Mouse (Mus musculus) embryonic facial prominence, embryonic 15.5 days (tissue): Measurements from ENCODE around the gene Iqch. TPM values are rescaled to one million over a fixed set of nuclear protein-coding genes. Genes with fewer than 3 reads are reported as not detected.
A peak's percentile ranks its signal among the peaks of the same experiment; 100 is the strongest.

Experiments used
- ATAC-seq: fragments of 200-750 bp; cut with Nextera tagmentation; 2 replicates; pipeline ENCODE4 v1.8.0; 2017; ENCODE audit warnings: low read depth, moderate TSS enrichment; ENCODE audit not compliant: insufficient number of reproducible peaks, low FRiP score, low TSS enrichment
- H3K27ac ChIP-seq: fragments of 300-500 bp; sonication (generic); replicated peaks from 2 replicates; pipeline ENCODE4 v1.5.1; 2015; ENCODE audit warnings: mild to moderate bottlenecking, inconsistent platforms
- H3K27me3 ChIP-seq: fragments of 300-500 bp; sonication (generic); 2 replicates; pipeline ENCODE4 v1.6.1; 2015; ENCODE audit warnings: inconsistent platforms
- H3K36me3 ChIP-seq: fragments of 300-500 bp; sonication (generic); 2 replicates; pipeline ENCODE4 v1.6.1; 2015; ENCODE audit warnings: mild to moderate bottlenecking, inconsistent platforms
- H3K4me1 ChIP-seq: fragments of 300-500 bp; sonication (generic); 2 replicates; pipeline ENCODE4 v1.6.1; 2015; ENCODE audit warnings: inconsistent platforms
- H3K4me2 ChIP-seq: fragments of 300-500 bp; sonication (generic); replicated peaks from 2 replicates; pipeline ENCODE4 v1.6.1; 2015; ENCODE audit warnings: mild to moderate bottlenecking, inconsistent platforms
- H3K4me3 ChIP-seq: fragments of 300-500 bp; sonication (generic); replicated peaks from 2 replicates; pipeline ENCODE4 v1.5.1; 2015; ENCODE audit warnings: mild to moderate bottlenecking, inconsistent platforms
- H3K9ac ChIP-seq: fragments of 300-500 bp; sonication (generic); 2 replicates; pipeline ENCODE4 v1.6.1; 2015; ENCODE audit warnings: inconsistent platforms
- H3K9me3 ChIP-seq: fragments of 300-500 bp; sonication (generic); replicated peaks from 2 replicates; pipeline ENCODE4 v1.6.1; 2016; ENCODE audit warnings: inconsistent platforms
- WGBS: fragments of 180-500 bp; shearing (Covaris S2); methylation state at CpG from one replicate; pipeline ENCODE4 v1.1.7; 2015; 5-methylcytosine and 5-hydroxymethylcytosine counted together
- polyA plus RNA-seq: library from polyadenylated mRNA; unstranded; fragments of >200 nt; fragmentation: Nextera tagmentation; extraction: Ambion mirVana; gene quantifications from 2 replicates; pipeline ENCODE4 v1.2.1, GENCODE M21; 2015

Gene Iqch
- polyA plus RNA-seq, 1 experiment from 2014 or later = 0.60 TPM

- WGBS = 74% methylated on average over 6 of the region's 6 CpGs
- Histone ChIP-seq H3K9me3 (no peaks in the 10 kb centered on the region), H3K9ac (no peak overlapping the region), H3K27ac (no peak overlapping the region), H3K4me2 (no peak overlapping the region), H3K27me3 (no peaks in the 10 kb centered on the region), H3K4me1 (no peaks in the 10 kb centered on the region), H3K36me3 (no peaks in the 10 kb centered on the region), H3K4me3 (no peak overlapping the region)
- no peak for ATAC-seq
Observed at GRCm38 (mm10) chr9:63589209-63589608, 13.1 kb downstream of the Iqch start.

- Histone ChIP-seq H3K27ac (no peak overlapping the region), H3K36me3 (no peaks in the 10 kb centered on the region), H3K4me3 (no peak overlapping the region), H3K4me1 (no peaks in the 10 kb centered on the region), H3K4me2 (no peak overlapping the region), H3K9ac (no peak overlapping the region), H3K27me3 (no peaks in the 10 kb centered on the region), H3K9me3 (no peaks in the 10 kb centered on the region)
- WGBS = 88% methylated on average over 6 of the region's 6 CpGs
- no peak for ATAC-seq
Observed at GRCm38 (mm10) chr9:63585251-63585650, 17.0 kb downstream of the Iqch start.

GRCm38 (mm10) chr9:63581778-63582177 lies 20.5 kb downstream of the Iqch start:
- Histone ChIP-seq H3K9me3 (no peaks in the 10 kb centered on the region), H3K4me1 (no peaks in the 10 kb centered on the region), H3K9ac (no peak overlapping the region), H3K36me3 (no peaks in the 10 kb centered on the region), H3K27ac (no peak overlapping the region), H3K4me3 (no peak overlapping the region), H3K4me2 (no peak overlapping the region), H3K27me3 (0 out of 2 replicates have a peak, but pooled peaks cover 4% of the 10 kb centered on the region)
- 68% methylated on average over 4 of the region's 4 CpGs for WGBS
- no peak for ATAC-seq

- Histone ChIP-seq H3K4me3 (no peak overlapping the region), H3K9ac (no peak overlapping the region), H3K4me2 (no peak overlapping the region), H3K27ac (no peak overlapping the region), H3K4me1 (no peaks in the 10 kb centered on the region), H3K36me3 (no peaks in the 10 kb centered on the region), H3K27me3 (0 out of 2 replicates have a peak, but pooled peaks cover 4% of the 10 kb centered on the region), H3K9me3 (no peaks in the 10 kb centered on the region)
- 36% methylated on average over 2 of the region's 2 CpGs for WGBS
- no peak for ATAC-seq
Observed at GRCm38 (mm10) chr9:63580046-63580445, 22.2 kb downstream of the Iqch start.

DNA sequence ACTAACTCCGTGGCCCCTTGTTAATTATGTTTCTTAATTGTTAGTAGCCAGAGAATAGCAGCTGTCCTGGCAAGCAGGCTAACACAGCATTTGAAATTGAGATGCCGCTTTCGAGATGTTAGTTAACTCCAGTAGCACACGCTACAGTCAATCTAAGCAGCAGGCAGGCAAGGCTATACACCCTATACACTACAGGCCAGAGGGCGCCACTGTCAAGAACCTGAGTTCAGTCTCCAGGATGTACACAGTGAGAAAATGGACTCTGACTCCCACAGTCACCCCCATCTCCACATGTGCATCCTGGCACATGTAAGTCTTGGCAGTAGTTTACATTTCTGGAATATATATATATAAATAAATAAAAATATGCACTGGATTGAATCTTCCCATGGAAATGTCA lies 22.6 kb downstream of the Iqch start:
- ATAC-seq = no peak

DNA sequence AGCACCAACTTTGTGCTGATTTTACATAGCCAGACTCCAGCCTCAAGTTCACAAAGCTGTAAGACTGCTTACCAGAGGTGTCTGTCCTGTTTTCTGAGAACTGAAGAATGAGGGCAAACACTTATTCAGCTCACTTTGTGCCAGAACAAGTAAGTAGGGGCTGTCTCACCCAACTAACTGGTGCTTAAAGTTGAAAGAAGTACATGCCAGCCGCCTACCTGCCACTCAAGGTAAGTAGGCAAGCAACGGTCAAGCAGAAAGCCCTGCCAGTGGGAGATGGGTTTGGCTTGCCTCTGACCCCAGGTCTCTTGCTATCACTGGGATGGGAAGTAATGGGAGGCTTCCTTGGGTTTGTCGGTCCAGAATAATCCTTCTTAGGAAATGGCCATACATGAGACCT lies 24.8 kb downstream of the Iqch start:
- 84% methylated on average over 3 of the region's 3 CpGs for WGBS
- Histone ChIP-seq H3K4me3 (no peak overlapping the region), H3K4me1 (no peaks in the 10 kb centered on the region), H3K9me3 (no peaks in the 10 kb centered on the region), H3K36me3 (no peaks in the 10 kb centered on the region), H3K27me3 (peaks cover 7% of the 10 kb centered on the region), H3K27ac (no peak overlapping the region), H3K9ac (no peak overlapping the region), H3K4me2 (no peak overlapping the region)
- no peak for ATAC-seq

More for the DNA sequence above, 22.6 kb downstream of the Iqch start:
- Histone ChIP-seq H3K4me1 (no peaks in the 10 kb centered on the region), H3K36me3 (no peaks in the 10 kb centered on the region), H3K27ac (no peak overlapping the region), H3K27me3 (0 out of 2 replicates have a peak, but pooled peaks cover 4% of the 10 kb centered on the region), H3K4me2 (no peak overlapping the region), H3K9ac (no peak overlapping the region), H3K4me3 (no peak overlapping the region), H3K9me3 (no peaks in the 10 kb centered on the region)
- WGBS = 79% methylated on average over 5 of the region's 5 CpGs

DNA sequence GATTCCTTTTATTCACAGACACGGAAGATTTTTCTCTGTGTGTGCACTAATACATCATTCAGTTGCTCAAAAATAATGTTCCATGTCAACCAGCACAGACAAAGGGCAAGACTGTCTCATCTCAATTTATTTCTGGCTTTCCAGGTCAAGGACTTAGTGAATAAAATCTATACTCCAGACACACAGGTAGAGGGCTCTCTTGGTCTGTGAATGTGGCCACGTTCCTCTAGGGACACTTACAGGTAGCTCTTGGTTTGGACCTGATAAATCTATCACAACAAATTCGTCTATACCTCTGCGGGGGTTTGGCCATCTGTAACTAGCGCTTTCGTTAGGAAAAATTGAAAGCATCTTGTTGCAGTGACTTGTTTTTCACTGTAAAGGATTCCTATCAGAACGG lies 29.4 kb downstream of the Iqch start:
- Histone ChIP-seq H3K9ac (no peak overlapping the region), H3K9me3 (no peaks in the 10 kb centered on the region), H3K4me1 (peaks cover 17% of the 10 kb centered on the region), H3K4me2 (no peak overlapping the region), H3K4me3 (no peak overlapping the region), H3K27ac (no peak overlapping the region), H3K27me3 (peaks cover 8% of the 10 kb centered on the region), H3K36me3 (no peaks in the 10 kb centered on the region)
- no peak for ATAC-seq
- WGBS = 66% methylated on average over 7 of the region's 7 CpGs

DNA sequence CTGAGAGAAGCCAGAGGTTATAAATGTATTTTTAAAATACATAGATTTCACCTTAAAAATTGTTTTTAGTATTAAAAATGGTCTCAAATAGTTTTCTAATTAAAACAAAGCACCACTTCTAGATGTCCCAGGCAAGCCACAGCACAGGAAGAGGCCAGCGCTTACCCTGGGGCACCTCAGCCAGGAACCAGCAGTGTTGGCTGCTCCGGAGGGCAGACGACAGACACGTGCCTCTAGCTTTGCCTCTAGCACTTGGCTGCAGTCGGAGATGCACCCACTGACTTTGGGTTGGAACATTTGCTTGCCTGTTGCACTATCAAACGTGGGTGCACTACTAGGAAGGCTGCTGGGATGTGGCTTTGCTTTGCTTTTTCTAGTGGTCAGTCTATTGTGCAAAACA lies 30.4 kb downstream of the Iqch start:
- H3K4me2 ChIP-seq = no peak overlapping the region
- H3K9ac ChIP-seq = no peak overlapping the region
- H3K4me1 ChIP-seq = peaks cover 17% of the 10 kb centered on the region
- no peaks in the 10 kb centered on the region for H3K9me3 ChIP-seq
- peaks cover 8% of the 10 kb centered on the region for H3K27me3 ChIP-seq
- WGBS = 28% methylated on average over 6 of the region's 6 CpGs
- ATAC-seq = no peak
- H3K36me3 ChIP-seq = no peaks in the 10 kb centered on the region
- H3K27ac ChIP-seq = no peak overlapping the region
- no peak overlapping the region for H3K4me3 ChIP-seq

- Histone ChIP-seq H3K4me3 (no peak overlapping the region), H3K4me2 (peak overlapping the region; percentile 30; the same call in 1 of the 2 replicates), H3K27ac (no peak overlapping the region), H3K36me3 (no peaks in the 10 kb centered on the region), H3K9ac (no peak overlapping the region), H3K27me3 (peaks cover 8% of the 10 kb centered on the region), H3K9me3 (no peaks in the 10 kb centered on the region), H3K4me1 (peaks cover 17% of the 10 kb centered on the region)
- WGBS = 8% methylated on average over 8 of the region's 8 CpGs
- ATAC-seq = no peak
Observed at GRCm38 (mm10) chr9:63568808-63569207, 33.5 kb downstream of the Iqch start.

GRCm38 (mm10) chr9:63568314-63568713 lies 34.0 kb downstream of the Iqch start:
- 59% methylated on average over 6 of the region's 6 CpGs for WGBS
- H3K4me3 ChIP-seq = no peak overlapping the region
- ATAC-seq = no peak
- H3K4me2 ChIP-seq = peak overlapping the region; percentile 30; the same call in 1 of the 2 replicates
- H3K4me1 ChIP-seq = peaks cover 17% of the 10 kb centered on the region
- H3K9me3 ChIP-seq = no peaks in the 10 kb centered on the region
- no peak overlapping the region for H3K27ac ChIP-seq
- H3K9ac ChIP-seq = no peak overlapping the region
- peaks cover 8% of the 10 kb centered on the region; the same call in 1 of the 2 replicates for H3K27me3 ChIP-seq
- H3K36me3 ChIP-seq = no peaks in the 10 kb centered on the region

GRCm38 (mm10) chr9:63563436-63563835 lies 38.9 kb downstream of the Iqch start:
- no peak overlapping the region for H3K4me3 ChIP-seq
- H3K27me3 ChIP-seq = no peaks in the 10 kb centered on the region
- H3K4me2 ChIP-seq = no peak overlapping the region
- no peak overlapping the region for H3K27ac ChIP-seq
- H3K9me3 ChIP-seq = no peaks in the 10 kb centered on the region
- peaks cover 6% of the 10 kb centered on the region for H3K4me1 ChIP-seq
- no peak for ATAC-seq
- no peaks in the 10 kb centered on the region for H3K36me3 ChIP-seq
- 81% methylated on average over 2 of the region's 2 CpGs for WGBS
- H3K9ac ChIP-seq = no peak overlapping the region

DNA sequence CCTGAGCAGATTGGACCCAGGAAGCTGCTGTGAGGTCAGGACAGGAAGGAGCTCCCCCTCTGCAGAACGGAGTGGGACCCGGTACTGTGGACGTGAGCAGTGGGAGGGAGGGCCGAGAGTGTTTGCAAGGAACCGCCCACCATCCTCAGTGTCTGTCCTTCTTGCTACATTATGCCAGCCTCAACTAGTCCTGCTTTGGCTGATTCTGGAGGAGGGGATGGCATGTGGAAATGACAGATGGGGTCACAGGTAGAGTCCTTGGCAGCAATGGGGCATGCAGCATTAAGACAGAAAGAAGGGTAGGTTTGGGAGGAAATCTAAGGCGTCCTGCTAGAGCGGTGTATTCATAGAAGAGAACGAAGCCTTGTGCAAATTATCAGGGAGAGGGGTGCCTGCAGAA lies 40.4 kb downstream of the Iqch start:
- WGBS = 67% methylated on average over 8 of the region's 8 CpGs
- H3K4me3 ChIP-seq = no peak overlapping the region

More for the DNA sequence above, 40.4 kb downstream of the Iqch start:
- Histone ChIP-seq H3K4me2 (no peak overlapping the region), H3K36me3 (no peaks in the 10 kb centered on the region), H3K27ac (no peak overlapping the region), H3K9ac (no peak overlapping the region), H3K27me3 (no peaks in the 10 kb centered on the region), H3K9me3 (no peaks in the 10 kb centered on the region), H3K4me1 (no peaks in the 10 kb centered on the region)
- no peak for ATAC-seq
